Mouse (Mus musculus) embryonic facial prominence, embryonic 15.5 days (tissue): ENCODE measurements around the gene Fam84b. TPM values are rescaled to one million over a fixed set of nuclear protein-coding genes. Genes with fewer than 3 reads are reported as not detected.

Experiments
- ATAC-seq: fragments of 200-750 bp; cut with Nextera tagmentation; 2 replicates; pipeline ENCODE4 v1.8.0; 2017; ENCODE audit warnings: low read depth, moderate TSS enrichment; ENCODE audit not compliant: insufficient number of reproducible peaks, low FRiP score, low TSS enrichment
- H3K27ac ChIP-seq: fragments of 300-500 bp; sonication (generic); replicated peaks from 2 replicates; pipeline ENCODE4 v1.5.1; 2015; ENCODE audit warnings: mild to moderate bottlenecking, inconsistent platforms
- H3K27me3 ChIP-seq: fragments of 300-500 bp; sonication (generic); 2 replicates; pipeline ENCODE4 v1.6.1; 2015; ENCODE audit warnings: inconsistent platforms
- H3K36me3 ChIP-seq: fragments of 300-500 bp; sonication (generic); 2 replicates; pipeline ENCODE4 v1.6.1; 2015; ENCODE audit warnings: mild to moderate bottlenecking, inconsistent platforms
- H3K4me1 ChIP-seq: fragments of 300-500 bp; sonication (generic); 2 replicates; pipeline ENCODE4 v1.6.1; 2015; ENCODE audit warnings: inconsistent platforms
- H3K4me2 ChIP-seq: fragments of 300-500 bp; sonication (generic); replicated peaks from 2 replicates; pipeline ENCODE4 v1.6.1; 2015; ENCODE audit warnings: mild to moderate bottlenecking, inconsistent platforms
- H3K4me3 ChIP-seq: fragments of 300-500 bp; sonication (generic); replicated peaks from 2 replicates; pipeline ENCODE4 v1.5.1; 2015; ENCODE audit warnings: mild to moderate bottlenecking, inconsistent platforms
- H3K9ac ChIP-seq: fragments of 300-500 bp; sonication (generic); 2 replicates; pipeline ENCODE4 v1.6.1; 2015; ENCODE audit warnings: inconsistent platforms
- H3K9me3 ChIP-seq: fragments of 300-500 bp; sonication (generic); replicated peaks from 2 replicates; pipeline ENCODE4 v1.6.1; 2016; ENCODE audit warnings: inconsistent platforms
- WGBS: fragments of 180-500 bp; shearing (Covaris S2); methylation state at CpG from one replicate; pipeline ENCODE4 v1.1.7; 2015; 5-methylcytosine and 5-hydroxymethylcytosine counted together
- polyA plus RNA-seq: library from polyadenylated mRNA; unstranded; fragments of >200 nt; fragmentation: Nextera tagmentation; extraction: Ambion mirVana; gene quantifications from 2 replicates; pipeline ENCODE4 v1.2.1, GENCODE M21; 2015

The Fam84b gene
- polyA plus RNA-seq, result 8.5 and 10.1 TPM in 2 replicates

GRCm38 (mm10) chr15:60853231-60853999 is at the start of gene Fam84b:
Fam84b (minus strand) TSS chr15:60853778.
- no peak within 1 kb of the TSS for H3K4me2 ChIP-seq
- WGBS, result 12% methylated on average over 17 of the region's 17 CpGs
- 0 out of 2 replicates have a peak within 1 kb of the TSS, but pooled peaks have one; percentile 45 for H3K27ac ChIP-seq
- no peaks in the 10 kb centered on the region for H3K9me3 ChIP-seq
- no peaks in the 10 kb centered on the region for H3K36me3 ChIP-seq
- H3K9ac ChIP-seq, result no peak within 1 kb of the TSS
- no peaks in the 10 kb centered on the region for H3K27me3 ChIP-seq
- H3K4me1 ChIP-seq, result peaks cover 17% of the 10 kb centered on the region; the same call in 1 of the 2 replicates
- peak; percentile 65; the same call in 1 of the 2 replicates for ATAC-seq
- H3K4me3 ChIP-seq, result no peak within 1 kb of the TSS

GRCm38 (mm10) chr15:60898187-60898965 is 44.8 kb upstream of the Fam84b start:
- no peaks in the 10 kb centered on the region for H3K36me3 ChIP-seq
- no peak overlapping the region for H3K4me3 ChIP-seq
- no peak overlapping the region for H3K4me2 ChIP-seq
- 53% methylated on average over 6 of the region's 6 CpGs for WGBS
- H3K27me3 ChIP-seq, result no peaks in the 10 kb centered on the region
- no peak overlapping the region for H3K9ac ChIP-seq
- H3K9me3 ChIP-seq, result no peaks in the 10 kb centered on the region
- ATAC-seq, result no peak
- no peak overlapping the region for H3K27ac ChIP-seq
- H3K4me1 ChIP-seq, result no peaks in the 10 kb centered on the region

GRCm38 (mm10) chr15:60896040-60896439 is 42.5 kb upstream of the Fam84b start:
- Histone ChIP-seq H3K27ac (no peak overlapping the region), H3K4me1 (0 out of 2 replicates have a peak, but pooled peaks cover 5% of the 10 kb centered on the region), H3K4me2 (no peak overlapping the region), H3K9ac (no peak overlapping the region), H3K9me3 (no peaks in the 10 kb centered on the region), H3K36me3 (no peaks in the 10 kb centered on the region), H3K4me3 (no peak overlapping the region), H3K27me3 (no peaks in the 10 kb centered on the region)
- 77% methylated on average over 2 of the region's 2 CpGs for WGBS
- no peak for ATAC-seq

- H3K4me1 ChIP-seq, result 0 out of 2 replicates have a peak, but pooled peaks cover 5% of the 10 kb centered on the region
- H3K27ac ChIP-seq, result no peak overlapping the region
- no peaks in the 10 kb centered on the region for H3K9me3 ChIP-seq
- H3K27me3 ChIP-seq, result no peaks in the 10 kb centered on the region
- no peak overlapping the region for H3K4me2 ChIP-seq
- H3K9ac ChIP-seq, result no peak overlapping the region
- H3K36me3 ChIP-seq, result no peaks in the 10 kb centered on the region
- 52% methylated on average over 3 of the region's 3 CpGs for WGBS
- no peak overlapping the region for H3K4me3 ChIP-seq
- no peak for ATAC-seq
These were observed 39.4 kb upstream of the Fam84b start for GRCm38 (mm10) chr15:60892976-60893463.

DNA sequence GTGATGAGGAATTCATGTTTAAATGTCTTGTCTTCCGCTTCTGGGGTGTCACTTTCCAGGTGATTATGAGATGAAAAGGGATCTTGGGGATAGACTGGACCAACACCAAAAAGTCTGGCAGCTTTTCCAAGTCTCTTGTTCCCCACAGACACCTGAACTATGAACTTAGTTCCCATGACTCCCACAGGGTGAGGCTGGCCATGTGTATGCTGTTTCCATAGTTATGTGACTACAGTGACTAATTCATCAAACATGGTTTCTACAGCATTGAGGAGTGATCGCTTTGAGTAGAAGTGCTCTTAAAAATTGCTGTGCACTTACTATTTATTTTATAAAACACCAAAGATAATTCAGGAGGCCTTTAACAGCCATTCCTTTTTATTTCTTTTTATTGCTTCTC is 35.1 kb upstream of the Fam84b start:
- no peak overlapping the region for H3K9ac ChIP-seq
- no peak for ATAC-seq

GRCm38 (mm10) chr15:60875721-60876120 is 22.1 kb upstream of the Fam84b start:
- ATAC-seq, result no peak
- no peaks in the 10 kb centered on the region for H3K36me3 ChIP-seq
- H3K9me3 ChIP-seq, result no peaks in the 10 kb centered on the region
- no peaks in the 10 kb centered on the region for H3K27me3 ChIP-seq
- H3K4me1 ChIP-seq, result no peaks in the 10 kb centered on the region
- WGBS, result 79% methylated on average over 6 of the region's 6 CpGs
- H3K27ac ChIP-seq, result no peak overlapping the region
- no peak overlapping the region for H3K4me2 ChIP-seq
- H3K4me3 ChIP-seq, result no peak overlapping the region
- H3K9ac ChIP-seq, result no peak overlapping the region

More for the DNA sequence above, 35.1 kb upstream of the Fam84b start:
- WGBS, result 83% methylated on average over 2 of the region's 2 CpGs
- Histone ChIP-seq H3K9me3 (no peaks in the 10 kb centered on the region), H3K4me2 (no peak overlapping the region), H3K27me3 (no peaks in the 10 kb centered on the region), H3K36me3 (no peaks in the 10 kb centered on the region), H3K4me1 (0 out of 2 replicates have a peak, but pooled peaks cover 5% of the 10 kb centered on the region), H3K4me3 (no peak overlapping the region), H3K27ac (no peak overlapping the region)

- Histone ChIP-seq H3K36me3 (no peaks in the 10 kb centered on the region), H3K27ac (no peak overlapping the region), H3K4me2 (no peak overlapping the region), H3K4me3 (no peak overlapping the region), H3K9me3 (no peaks in the 10 kb centered on the region), H3K9ac (no peak overlapping the region), H3K4me1 (no peaks in the 10 kb centered on the region), H3K27me3 (no peaks in the 10 kb centered on the region)
- ATAC-seq, result no peak
- 57% methylated on average over 3 of the region's 3 CpGs for WGBS
These were observed 8.8 kb upstream of the Fam84b start for GRCm38 (mm10) chr15:60862417-60862816.

- H3K4me2 ChIP-seq, result no peak overlapping the region
- no peak for ATAC-seq
- H3K36me3 ChIP-seq, result no peaks in the 10 kb centered on the region
- H3K27ac ChIP-seq, result no peak overlapping the region
- H3K4me3 ChIP-seq, result no peak overlapping the region
- H3K4me1 ChIP-seq, result peaks cover 6% of the 10 kb centered on the region; the same call in 1 of the 2 replicates
- H3K9ac ChIP-seq, result no peak overlapping the region
- 57% methylated on average over 1 of the region's 1 CpGs for WGBS
- H3K27me3 ChIP-seq, result no peaks in the 10 kb centered on the region
- H3K9me3 ChIP-seq, result no peaks in the 10 kb centered on the region
These were observed 1.5 kb upstream of the Fam84b start for GRCm38 (mm10) chr15:60855112-60855511.

DNA sequence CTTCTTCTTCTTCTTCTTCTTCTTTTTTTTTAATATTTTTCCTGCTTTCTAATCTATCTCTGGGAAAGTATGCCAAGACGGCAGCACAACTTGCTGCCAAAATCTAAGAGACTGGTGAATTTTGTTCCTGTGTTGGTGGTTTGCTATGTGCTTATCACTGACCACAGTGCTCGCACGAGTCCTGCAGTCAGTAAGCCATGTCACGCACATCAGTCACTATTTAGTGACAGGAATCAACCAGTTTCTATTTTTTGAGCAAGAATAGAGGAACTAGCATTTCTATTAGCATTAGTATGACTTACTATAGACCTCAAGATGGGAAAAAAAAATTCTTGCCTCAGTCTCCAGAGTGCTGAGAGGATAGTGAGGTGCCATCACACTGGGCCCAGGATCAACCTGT is 573 bp upstream of the Fam84b start:
- no peaks in the 10 kb centered on the region for H3K9me3 ChIP-seq
- H3K4me3 ChIP-seq, result no peak overlapping the region
- 65% methylated on average over 4 of the region's 4 CpGs for WGBS
- peaks cover 11% of the 10 kb centered on the region; the same call in 1 of the 2 replicates for H3K4me1 ChIP-seq
- no peaks in the 10 kb centered on the region for H3K27me3 ChIP-seq
- no peak for ATAC-seq
- no peaks in the 10 kb centered on the region for H3K36me3 ChIP-seq
- H3K27ac ChIP-seq, result no peak overlapping the region
- H3K9ac ChIP-seq, result no peak overlapping the region
- H3K4me2 ChIP-seq, result no peak overlapping the region

DNA sequence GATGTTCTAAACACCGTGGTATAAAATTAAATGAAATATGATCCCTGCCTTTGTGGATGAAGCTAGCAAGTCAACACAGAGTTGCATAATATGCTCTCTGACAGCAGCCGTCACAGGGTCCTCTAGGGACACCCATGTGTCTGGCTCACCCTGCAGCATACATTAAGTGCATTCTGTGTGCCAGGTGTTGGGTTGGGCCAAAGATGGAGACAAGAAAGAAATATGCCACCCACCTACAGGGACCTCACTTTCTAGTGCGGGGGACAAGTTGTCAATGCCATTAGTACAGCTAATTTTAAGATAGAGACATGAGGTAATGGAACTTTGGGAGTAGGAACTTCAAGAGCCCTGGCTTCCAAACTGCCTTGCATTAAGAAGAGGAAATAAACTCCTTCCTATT is 4.9 kb downstream of the Fam84b start:
- peak; percentile 56; the same call in 1 of the 2 replicates for ATAC-seq
- WGBS, result 24% methylated on average over 3 of the region's 3 CpGs
- H3K27me3 ChIP-seq, result no peaks in the 10 kb centered on the region
- no peak overlapping the region for H3K9ac ChIP-seq
- H3K27ac ChIP-seq, result no peak overlapping the region
- H3K4me3 ChIP-seq, result no peak overlapping the region
- no peaks in the 10 kb centered on the region for H3K36me3 ChIP-seq
- H3K4me2 ChIP-seq, result no peak overlapping the region
- no peaks in the 10 kb centered on the region for H3K9me3 ChIP-seq
- H3K4me1 ChIP-seq, result peaks cover 24% of the 10 kb centered on the region; the same call in 1 of the 2 replicates

DNA sequence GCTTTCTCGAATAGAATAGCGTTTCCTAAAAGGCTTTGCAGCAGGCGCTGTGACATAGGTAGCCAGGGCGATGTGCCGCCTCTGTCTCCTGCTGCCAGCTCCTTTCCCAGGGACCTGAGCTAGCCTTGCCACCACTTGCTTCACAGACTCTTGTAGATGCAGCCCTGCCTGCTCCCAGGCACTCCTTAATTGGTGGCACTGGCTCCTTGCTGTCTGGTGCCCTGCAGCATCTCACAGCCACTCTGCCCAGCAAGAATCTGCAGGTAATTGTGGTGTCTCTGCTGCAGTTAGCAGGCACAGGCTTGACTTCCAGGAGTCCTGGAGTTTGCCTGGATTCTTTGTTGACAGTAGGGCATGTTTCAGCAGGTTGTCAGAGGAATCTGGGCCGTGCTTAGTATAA is 7.3 kb downstream of the Fam84b start:
- Histone ChIP-seq H3K9me3 (no peaks in the 10 kb centered on the region), H3K36me3 (no peaks in the 10 kb centered on the region), H3K9ac (no peak overlapping the region), H3K4me2 (no peak overlapping the region), H3K27ac (0 out of 2 replicates have a peak overlapping the region, but pooled peaks have one; percentile 44), H3K27me3 (no peaks in the 10 kb centered on the region), H3K4me1 (peaks cover 18% of the 10 kb centered on the region; the same call in 1 of the 2 replicates), H3K4me3 (no peak overlapping the region)
- ATAC-seq, result peak; percentile 59; the same call in 1 of the 2 replicates
- 24% methylated on average over 6 of the region's 6 CpGs for WGBS
